Comparison of ENCODE assay signal across 8 mouse cellular contexts in the genomic region with DNA sequence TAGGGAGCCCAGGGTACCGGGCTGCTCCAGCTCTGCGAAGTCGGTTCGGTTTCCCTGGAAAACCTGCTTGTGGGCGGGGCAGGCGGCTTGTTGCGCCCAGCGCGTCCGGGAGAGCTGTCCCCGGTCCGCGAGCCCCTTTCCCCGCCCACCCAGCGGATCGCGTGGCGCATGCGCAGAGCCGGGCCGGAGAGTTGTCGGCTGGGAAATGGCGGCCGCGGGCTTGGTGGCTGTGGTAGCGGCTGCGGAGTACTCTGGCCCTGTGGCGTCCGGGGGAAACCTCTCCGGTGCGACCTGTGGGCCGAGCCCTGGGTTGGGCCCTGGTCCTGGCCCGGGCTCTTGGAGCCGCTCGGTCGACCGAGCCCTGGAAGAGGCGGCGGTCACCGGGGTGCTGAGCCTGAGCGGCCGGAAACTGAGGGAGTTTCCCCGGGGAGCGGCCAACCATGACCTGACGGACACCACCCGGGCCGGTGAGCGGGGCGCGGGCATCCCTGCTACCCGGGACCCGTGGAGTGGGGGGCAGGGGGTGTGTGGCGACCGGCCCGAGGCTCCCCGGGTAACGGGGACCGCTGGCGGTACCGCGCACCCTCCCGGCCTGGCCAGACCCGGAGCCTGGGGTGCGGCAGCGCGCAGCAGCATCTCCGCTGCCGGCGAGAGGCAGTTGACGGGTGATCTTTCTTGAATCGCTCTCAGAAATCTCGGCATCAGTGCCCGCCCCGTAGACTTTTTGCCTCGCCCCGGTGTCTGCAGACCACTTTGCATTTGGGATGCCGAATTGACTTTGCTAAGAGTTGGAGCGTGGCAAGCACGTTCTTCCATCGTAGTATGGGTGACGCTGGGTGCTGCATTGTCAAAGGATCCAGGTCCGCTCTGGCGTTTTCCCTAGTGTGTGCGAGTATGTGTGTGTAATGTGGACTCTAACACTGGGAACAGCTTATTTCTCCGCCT. TPM values are rescaled to one million over a fixed set of nuclear protein-coding genes. Genes with fewer than 3 reads are reported as not detected.
DNase-seq lines count a peak whose midpoint lies in the region; ATAC-seq lines count a peak whose summit lies in the region.

A gene (plus strand): TSS at position 164 of the 945 bp plus-strand sequence.

- no peaks in the 10 kb centered on the region for H3K27me3 ChIP-seq in hindbrain, embryonic 15.5 days

- WGBS in hindbrain, embryonic 15.5 days, result under 1% methylated on average over 80 of the region's 85 CpGs

- peak; percentile 94 for ATAC-seq in hindbrain, embryonic 15.5 days (ENCODE audit: low FRiP score, low read depth)

- peaks cover 13% of the 10 kb centered on the region for H3K4me1 ChIP-seq in hindbrain, embryonic 15.5 days (replicated peaks)

- H3K36me3 ChIP-seq in hindbrain, embryonic 15.5 days, result no peaks in the 10 kb centered on the region

- no peaks in the 10 kb centered on the region for H3K9me3 ChIP-seq in hindbrain, embryonic 15.5 days

- peak within 1 kb of the TSS; percentile 93 for H3K9ac ChIP-seq in hindbrain, embryonic 15.5 days

- DNase-seq in R1 (ENCODE audit: low read depth, low spot score), result peak; percentile 90
- DNase-seq in cerebellum, postnatal 25 days, result peak; percentile 98
- DNase-seq in frontal cortex, postnatal 36 days (ENCODE audit: low spot score in 2 of 2), result peak; percentile 91 to 96
- peak; percentile 80 for DNase-seq in left cerebral cortex, adult 11 months (ENCODE audit: low spot score)
- DNase-seq in lung, postnatal 4 days, result peak; percentile 96 to 97
- DNase-seq in retina, postnatal 7 days (ENCODE audit: low read depth, low spot score), result peak; percentile 87
- peak; percentile 93 for DNase-seq in urinary bladder, adult 2 months (ENCODE audit: low spot score)

- H3K27ac ChIP-seq in hindbrain, embryonic 15.5 days (replicated peaks), result peak within 1 kb of the TSS; percentile 92

- H3K4me2 ChIP-seq in hindbrain, embryonic 15.5 days, result peak within 1 kb of the TSS; percentile 87

- H3K4me3 ChIP-seq in hindbrain, embryonic 15.5 days, result peak within 1 kb of the TSS; percentile 87

RNA-seq across cellular contexts. Expression of the gene that starts here (rescaled TPM):
- 39.6 and 39.9 TPM in 2 replicates for polyA plus RNA-seq in hindbrain, embryonic 15.5 days (2015; fragmentation: Nextera tagmentation; extraction: Ambion mirVana)
- 25.1 and 26.9 TPM in 2 replicates for polyA plus RNA-seq in urinary bladder, adult 2 months (2012; rRNA removed)

Comparison
In these comparisons a context has a peak if more than half of its experiments do, and no peak if none do; other contexts are left out.
1. Peak in every context shown above with its lines: DNase-seq, ATAC-seq, H3K4me3 ChIP-seq and H3K27ac ChIP-seq.